Mouse (Mus musculus) forebrain, embryonic 10.5 days (tissue): Measurements from ENCODE around the gene Cemip. TPM values are rescaled to one million over a fixed set of nuclear protein-coding genes. Genes with fewer than 3 reads are reported as not detected.
A peak's percentile ranks its signal among the peaks of the same experiment; 100 is the strongest.

Experiments
- DNase-seq: peaks from one replicate; pipeline ENCODE4 v3.0.0-alpha.2; 2017; ENCODE audit warnings: low spot score; ENCODE audit errors: extremely low spot score
- H3K27ac ChIP-seq: fragments of 300-500 bp; sonication (generic); 2 replicates; pipeline ENCODE4 v1.5.1; 2016; ENCODE audit warnings: mild to moderate bottlenecking
- H3K27me3 ChIP-seq: fragments of 300-500 bp; sonication (generic); 2 replicates; pipeline ENCODE4 v1.6.1; 2016; ENCODE audit warnings: mild to moderate bottlenecking; ENCODE audit not compliant: poor library complexity, severe bottlenecking
- H3K36me3 ChIP-seq: fragments of 300-500 bp; sonication (generic); replicated peaks from 2 replicates; pipeline ENCODE4 v1.6.1; 2016; ENCODE audit warnings: mild to moderate bottlenecking, moderate library complexity
- H3K4me1 ChIP-seq: fragments of 300-500 bp; sonication (generic); 2 replicates; pipeline ENCODE4 v1.6.1; 2016
- H3K4me3 ChIP-seq: fragments of 300-500 bp; sonication (generic); 2 replicates; pipeline ENCODE4 v1.5.1; 2016; ENCODE audit warnings: mild to moderate bottlenecking, moderate library complexity
- H3K9me3 ChIP-seq: fragments of 300-500 bp; sonication (generic); 2 replicates; pipeline ENCODE4 v1.6.1; 2016; ENCODE audit warnings: mild to moderate bottlenecking, moderate library complexity
- WGBS: fragments of 180-500 bp; shearing (Covaris S2); methylation state at CpG from one replicate; pipeline ENCODE4 v1.1.7; 2016; 5-methylcytosine and 5-hydroxymethylcytosine counted together
- polyA plus RNA-seq: library from polyadenylated mRNA; unstranded; fragments of >200 nt; fragmentation: Nextera tagmentation; extraction: Ambion mirVana; gene quantifications from 2 replicates; pipeline ENCODE4 v1.2.1, GENCODE M21; 2016

The Cemip gene
- polyA plus RNA-seq, 1 experiment from 2014 or later, result 0.14 TPM

- no peaks in the 10 kb centered on the region for H3K9me3 ChIP-seq
- H3K4me1 ChIP-seq, result no peaks in the 10 kb centered on the region
- no peak overlapping the region for H3K4me3 ChIP-seq
- no peak overlapping the region for H3K27ac ChIP-seq
- DNase-seq, result peak; percentile 71
- 3% methylated on average over 3 of the region's 3 CpGs for WGBS
- H3K36me3 ChIP-seq, result no peaks in the 10 kb centered on the region
- H3K27me3 ChIP-seq, result no peaks in the 10 kb centered on the region
Measured at GRCm38 (mm10) chr7:83914566-83914965, 171.7 kb downstream of the Cemip start.

DNA sequence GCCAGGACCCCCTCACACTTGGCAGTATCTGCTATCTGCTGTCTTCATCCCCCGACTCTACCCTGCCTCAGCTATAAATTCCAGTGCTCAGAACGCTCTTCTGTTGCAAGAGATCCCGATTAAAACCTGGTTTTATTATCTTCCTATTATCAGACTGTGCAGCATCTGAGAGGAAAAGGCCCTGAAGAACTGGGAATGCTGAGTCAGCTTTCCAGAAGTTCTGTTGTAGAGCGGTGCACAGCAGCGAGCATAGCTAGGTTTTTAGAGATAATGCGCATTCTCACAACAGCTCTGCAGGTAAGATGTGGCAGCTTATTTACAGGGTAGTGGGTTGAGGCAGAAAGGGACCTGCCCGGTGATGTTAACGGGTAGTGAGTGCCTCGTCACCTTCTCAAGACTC, 172.3 kb downstream of the Cemip start:
- 80% methylated on average over 9 of the region's 9 CpGs for WGBS

DNA sequence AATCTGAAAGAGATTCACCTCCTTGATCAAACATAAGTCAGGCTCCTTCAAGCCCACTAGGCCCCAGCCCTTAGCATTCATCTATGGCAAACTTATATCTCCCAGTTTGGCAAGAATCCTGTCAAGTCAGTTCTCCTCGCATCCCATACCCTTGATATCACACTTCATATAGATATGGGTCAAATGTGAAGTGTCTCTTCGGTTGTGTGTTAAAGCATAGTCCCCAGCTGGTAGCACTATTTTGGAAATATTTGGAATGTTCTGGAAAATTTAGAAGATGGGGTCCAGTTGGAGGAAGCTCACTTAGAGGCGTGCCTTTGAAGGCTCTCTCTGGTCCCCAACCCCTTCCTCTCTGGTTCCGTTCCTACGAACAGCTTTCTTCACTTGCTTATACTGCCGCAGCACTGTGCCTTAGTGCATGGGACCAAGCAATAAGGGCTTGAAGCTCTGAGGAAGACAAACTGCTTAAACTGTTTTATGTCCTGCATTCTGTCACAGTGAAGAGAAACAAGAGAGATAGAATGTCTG, 172.8 kb downstream of the Cemip start:
- Histone ChIP-seq H3K27me3 (no peaks in the 10 kb centered on the region), H3K4me1 (no peaks in the 10 kb centered on the region), H3K9me3 (no peaks in the 10 kb centered on the region), H3K36me3 (no peaks in the 10 kb centered on the region), H3K27ac (no peak overlapping the region), H3K4me3 (no peak overlapping the region)
- WGBS, result 91% methylated on average over 6 of the region's 6 CpGs
- DNase-seq, result no peak

More for the DNA sequence above, 172.3 kb downstream of the Cemip start:
- Histone ChIP-seq H3K36me3 (no peaks in the 10 kb centered on the region), H3K4me3 (no peak overlapping the region), H3K27me3 (no peaks in the 10 kb centered on the region), H3K27ac (no peak overlapping the region), H3K4me1 (no peaks in the 10 kb centered on the region), H3K9me3 (no peaks in the 10 kb centered on the region)
- DNase-seq, result no peak

DNA sequence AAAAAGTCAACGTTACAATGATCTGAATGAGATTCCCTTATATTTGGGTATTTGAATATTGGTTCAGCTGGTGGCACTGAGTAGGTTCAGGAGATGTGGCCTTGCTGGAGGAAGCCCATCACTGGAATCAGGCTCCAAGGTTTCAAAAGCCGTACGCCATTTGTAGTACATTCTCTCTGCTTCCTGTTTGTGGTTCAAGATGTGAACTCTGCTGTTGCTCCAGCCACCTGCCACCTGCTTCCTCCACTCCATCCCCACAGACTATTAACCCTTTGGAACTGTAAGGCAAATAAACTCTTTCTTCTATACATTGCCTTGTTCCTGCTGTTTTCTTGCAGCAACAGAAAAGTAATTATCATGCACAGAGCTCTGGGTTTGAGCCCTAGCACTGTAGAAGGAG, 174.4 kb downstream of the Cemip start:
- no peak overlapping the region for H3K27ac ChIP-seq
- no peaks in the 10 kb centered on the region for H3K36me3 ChIP-seq
- no peak for DNase-seq
- no peaks in the 10 kb centered on the region for H3K9me3 ChIP-seq
- H3K4me3 ChIP-seq, result no peak overlapping the region
- no peaks in the 10 kb centered on the region for H3K27me3 ChIP-seq
- 81% methylated on average over 3 of the region's 3 CpGs for WGBS
- H3K4me1 ChIP-seq, result no peaks in the 10 kb centered on the region

- Histone ChIP-seq H3K36me3 (peaks cover 22% of the 10 kb centered on the region), H3K9me3 (peaks cover 7% of the 10 kb centered on the region; the same call in 1 of the 2 replicates), H3K4me3 (no peak overlapping the region), H3K27ac (no peak overlapping the region), H3K27me3 (no peaks in the 10 kb centered on the region), H3K4me1 (no peaks in the 10 kb centered on the region)
- WGBS, result 93% methylated on average over 3 of the region's 3 CpGs
- DNase-seq, result no peak
Measured at GRCm38 (mm10) chr7:83904831-83905230, 181.5 kb downstream of the Cemip start.

DNA sequence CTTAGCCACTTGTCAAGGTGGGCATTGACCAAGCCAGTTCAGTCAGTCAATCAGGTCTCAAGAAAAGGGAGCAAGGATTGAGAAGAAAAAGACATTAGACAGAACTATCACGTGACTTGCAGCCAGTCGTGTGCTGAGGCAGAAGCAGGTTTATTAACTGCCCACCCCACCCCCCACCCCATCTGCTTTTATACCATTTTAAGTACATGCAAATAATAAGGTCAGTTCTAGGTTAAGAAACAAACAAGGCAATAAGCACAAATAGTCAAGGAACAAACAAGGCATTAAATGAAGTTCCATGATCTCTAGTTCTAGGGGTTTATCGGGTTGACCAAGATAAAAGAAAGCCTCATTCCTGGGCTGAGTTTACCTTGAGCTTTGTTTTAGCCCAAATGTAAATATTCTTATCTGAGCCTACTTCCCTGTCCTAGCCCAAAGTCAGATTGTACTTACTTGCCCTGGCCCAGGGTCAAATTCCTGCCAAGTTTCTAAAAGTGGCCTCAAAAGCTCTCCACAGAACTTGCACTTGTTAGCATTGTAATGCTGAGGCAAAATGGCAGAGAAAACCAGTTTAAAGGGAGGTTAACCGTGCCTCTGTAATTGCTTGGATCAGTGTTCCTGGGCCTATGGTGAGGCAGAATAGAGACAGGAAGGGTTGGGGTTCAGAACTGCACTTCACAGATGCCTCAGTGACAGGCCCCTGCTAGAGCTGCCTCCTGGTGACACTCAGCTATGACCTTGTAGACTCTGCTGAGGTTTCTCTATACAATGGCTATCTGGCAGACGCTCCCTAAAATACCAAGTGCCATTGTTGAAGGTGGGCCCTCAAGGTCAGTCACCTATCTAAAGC, 183.8 kb downstream of the Cemip start:
- H3K27ac ChIP-seq, result no peak overlapping the region
- H3K36me3 ChIP-seq, result peaks cover 45% of the 10 kb centered on the region
- WGBS, result 83% methylated on average over 5 of the region's 5 CpGs
- no peak for DNase-seq
- no peaks in the 10 kb centered on the region for H3K27me3 ChIP-seq
- no peak overlapping the region for H3K4me3 ChIP-seq
- H3K4me1 ChIP-seq, result no peaks in the 10 kb centered on the region
- peaks cover 7% of the 10 kb centered on the region; the same call in 1 of the 2 replicates for H3K9me3 ChIP-seq

GRCm38 (mm10) chr7:83901425-83901824, 184.9 kb downstream of the Cemip start:
- H3K9me3 ChIP-seq, result peaks cover 5% of the 10 kb centered on the region; the same call in 1 of the 2 replicates
- H3K4me1 ChIP-seq, result no peaks in the 10 kb centered on the region
- H3K36me3 ChIP-seq, result peaks cover 54% of the 10 kb centered on the region
- DNase-seq, result no peak
- 91% methylated on average over 4 of the region's 4 CpGs for WGBS
- no peak overlapping the region for H3K4me3 ChIP-seq
- H3K27me3 ChIP-seq, result no peaks in the 10 kb centered on the region
- no peak overlapping the region for H3K27ac ChIP-seq

- no peaks in the 10 kb centered on the region for H3K4me1 ChIP-seq
- H3K4me3 ChIP-seq, result no peak overlapping the region
- no peak for DNase-seq
- WGBS, result 83% methylated on average over 3 of the region's 3 CpGs
- H3K9me3 ChIP-seq, result no peaks in the 10 kb centered on the region
- H3K27ac ChIP-seq, result no peak overlapping the region
- peaks cover 63% of the 10 kb centered on the region for H3K36me3 ChIP-seq
- no peaks in the 10 kb centered on the region for H3K27me3 ChIP-seq
Measured at GRCm38 (mm10) chr7:83900519-83900918, 185.8 kb downstream of the Cemip start.

- Histone ChIP-seq H3K4me1 (peaks cover 8% of the 10 kb centered on the region), H3K27ac (no peak overlapping the region), H3K27me3 (no peaks in the 10 kb centered on the region), H3K36me3 (peaks cover 75% of the 10 kb centered on the region), H3K9me3 (no peaks in the 10 kb centered on the region), H3K4me3 (no peak overlapping the region)
- DNase-seq, result no peak
- 94% methylated on average over 11 of the region's 11 CpGs for WGBS
Measured at GRCm38 (mm10) chr7:83898267-83898666, 188.0 kb downstream of the Cemip start.

GRCm38 (mm10) chr7:83896077-83896740, 190.1 kb downstream of the Cemip start:
- 94% methylated on average over 5 of the region's 5 CpGs for WGBS
- Histone ChIP-seq H3K4me1 (peaks cover 21% of the 10 kb centered on the region), H3K36me3 (peaks cover 66% of the 10 kb centered on the region)

DNA sequence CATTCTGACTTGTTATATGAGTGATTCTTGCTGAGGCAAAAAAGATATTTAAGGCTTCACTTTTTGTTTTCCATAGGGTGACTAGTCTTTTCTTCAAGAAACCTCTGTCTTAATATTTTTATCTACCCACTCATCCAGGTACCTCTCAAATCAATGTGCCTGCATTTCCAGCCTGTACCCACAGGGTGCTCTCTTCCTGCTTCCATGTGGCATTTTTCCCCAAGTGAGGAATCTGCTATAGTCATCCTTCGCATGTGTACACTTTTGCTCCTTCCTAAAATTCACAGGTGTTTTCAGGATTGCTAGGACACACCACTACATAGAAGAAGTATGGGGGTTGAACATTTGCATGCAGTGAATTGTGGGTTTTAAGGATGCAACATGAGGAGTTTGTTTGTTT, 192.0 kb downstream of the Cemip start:
- DNase-seq, result no peak
- H3K27me3 ChIP-seq, result no peaks in the 10 kb centered on the region
- peaks cover 48% of the 10 kb centered on the region for H3K36me3 ChIP-seq
- no peak overlapping the region for H3K4me3 ChIP-seq
- no peak overlapping the region for H3K27ac ChIP-seq
- WGBS, result 97% methylated on average over 1 of the region's 1 CpGs
- H3K4me1 ChIP-seq, result peaks cover 21% of the 10 kb centered on the region
- H3K9me3 ChIP-seq, result no peaks in the 10 kb centered on the region

More at GRCm38 (mm10) chr7:83896077-83896740, 190.1 kb downstream of the Cemip start:
- Histone ChIP-seq H3K4me3 (no peak overlapping the region), H3K27ac (no peak overlapping the region), H3K27me3 (no peaks in the 10 kb centered on the region), H3K9me3 (no peaks in the 10 kb centered on the region)
- no peak for DNase-seq

DNA sequence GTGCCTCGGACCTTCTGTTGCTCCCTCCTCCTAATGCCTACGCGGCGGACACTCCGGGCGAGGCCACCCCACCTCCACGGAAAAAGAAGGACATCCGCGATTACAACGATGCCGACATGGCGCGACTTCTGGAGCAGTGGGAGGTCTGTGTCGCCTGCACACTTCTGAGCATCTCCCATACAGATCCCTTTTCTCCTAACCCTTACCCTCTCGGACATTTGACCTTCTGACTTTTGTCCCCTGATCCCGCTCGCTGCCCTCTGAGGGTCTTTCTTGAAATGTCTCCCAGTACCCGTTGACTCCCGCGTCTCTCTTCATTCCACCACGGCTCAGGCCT, 194.0 kb downstream of the Cemip start:
- Histone ChIP-seq H3K4me1 (peaks cover 21% of the 10 kb centered on the region), H3K36me3 (peaks cover 27% of the 10 kb centered on the region), H3K27me3 (no peaks in the 10 kb centered on the region), H3K9me3 (no peaks in the 10 kb centered on the region), H3K27ac (peak overlapping the region; percentile 94), H3K4me3 (peak overlapping the region; percentile 85)
- no peak for DNase-seq
- under 1% methylated on average over 21 of the region's 21 CpGs for WGBS
